Mouse (Mus musculus): ENCODE measurements around the gene Birc6. TPM values are rescaled to one million over a fixed set of nuclear protein-coding genes. Genes with fewer than 3 reads are reported as not detected.
A peak's percentile ranks its signal among the peaks of the same experiment; 100 is the strongest.

Gene Birc6
- polyA plus RNA-seq, 1 experiment from 2014 or later, result 89.7 TPM

- no peaks in the 10 kb centered on the region for H3K9me3 ChIP-seq (ENCODE audit: control insufficient read depth, low read length)
- no peak overlapping the region for H3K4me2 ChIP-seq (ENCODE audit: low read depth, low read length)
- H3K4me3 ChIP-seq (ENCODE audit: low read length), result no peak overlapping the region
- no peaks in the 10 kb centered on the region for H3K4me1 ChIP-seq (replicated peaks; ENCODE audit: control insufficient read depth, insufficient read depth, low read length)
- H3K36me3 ChIP-seq (ENCODE audit: control insufficient read depth, insufficient read depth, low read length), result no peaks in the 10 kb centered on the region
- 81% methylated on average over 2 of the region's 2 CpGs for WGBS
- no peak overlapping the region for H3K9ac ChIP-seq (ENCODE audit: low read length)
- ATAC-seq (ENCODE audit: low read depth), result no peak
- H3K27me3 ChIP-seq (ENCODE audit: control insufficient read depth, insufficient read depth, low read depth, low read length), result no peaks in the 10 kb centered on the region
- no peak overlapping the region for H3K27ac ChIP-seq (ENCODE audit: low read length)
Observed at GRCm38 (mm10) chr17:74512308-74512707, 15.8 kb upstream of the Birc6 start.

DNA sequence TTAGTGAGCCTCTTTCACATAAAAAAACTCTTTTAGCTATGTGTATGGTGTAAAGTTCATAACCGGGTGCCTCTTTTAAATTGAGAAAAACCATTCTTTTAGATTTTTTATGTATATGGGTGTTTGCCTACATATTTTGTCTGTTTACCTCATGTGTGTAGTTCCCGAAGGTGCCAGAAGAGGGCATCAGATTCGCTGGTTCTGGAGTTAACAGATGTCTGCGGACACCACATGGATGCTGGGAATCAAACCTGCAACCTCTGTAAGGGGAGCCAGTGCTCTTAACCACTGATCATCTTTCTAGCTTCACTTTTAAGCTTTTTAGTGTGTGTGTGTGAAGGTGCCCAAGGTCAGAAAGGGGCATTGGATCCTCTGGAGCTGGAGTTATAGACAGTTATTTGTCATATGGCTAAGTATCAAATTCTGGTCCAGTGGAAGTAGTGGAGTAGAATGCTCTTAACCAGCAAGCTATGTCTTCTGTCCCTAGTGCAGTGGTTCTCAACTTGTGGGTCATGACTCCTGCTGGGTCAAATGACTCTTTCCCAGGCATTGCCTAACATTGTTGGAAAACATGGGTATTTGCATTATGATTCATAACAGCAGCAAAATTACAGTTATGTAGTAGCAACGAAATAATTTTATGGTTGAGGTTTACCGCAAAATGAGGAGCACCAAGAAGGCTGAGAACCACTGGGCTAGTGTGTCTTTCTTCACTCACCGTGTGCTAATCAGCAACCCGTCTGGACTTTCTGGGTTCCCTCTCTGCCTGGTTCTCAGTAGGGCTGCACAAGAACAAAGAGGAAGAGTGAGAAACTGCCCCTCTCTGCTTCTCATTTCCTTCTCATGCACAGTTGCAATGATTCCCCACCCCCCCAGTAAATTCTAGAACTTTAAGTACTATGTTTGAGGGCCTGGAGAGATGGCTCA lies 5.0 kb upstream of the Birc6 start:
- ATAC-seq (ENCODE audit: low read depth), result no peak
- WGBS, result 83% methylated on average over 8 of the region's 8 CpGs

DNA sequence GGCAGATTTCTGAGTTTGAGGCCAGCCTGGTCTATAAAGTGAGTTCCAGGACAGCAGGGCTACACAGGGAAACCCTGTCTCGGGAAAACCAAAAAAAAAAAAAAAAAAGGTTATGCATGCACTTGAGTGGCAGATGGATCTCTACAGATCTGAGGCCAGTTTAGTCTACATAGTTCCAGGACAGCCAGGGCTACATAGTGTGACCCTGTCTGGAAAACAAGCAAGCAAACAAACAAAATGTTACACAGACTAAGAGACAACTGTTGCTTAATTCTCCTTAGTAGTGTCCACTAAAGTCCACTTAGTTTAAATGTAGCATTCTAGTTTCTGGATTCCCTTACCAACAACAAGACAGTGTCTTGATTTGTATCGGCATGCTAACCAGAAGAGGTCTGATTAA lies 2.0 kb upstream of the Birc6 start:
- no peaks in the 10 kb centered on the region for H3K9me3 ChIP-seq (ENCODE audit: control insufficient read depth, low read length)
- H3K4me3 ChIP-seq (ENCODE audit: low read length), result no peak overlapping the region
- no peak for ATAC-seq (ENCODE audit: low read depth)
- H3K27me3 ChIP-seq (ENCODE audit: control insufficient read depth, insufficient read depth, low read depth, low read length), result no peaks in the 10 kb centered on the region
- H3K9ac ChIP-seq (ENCODE audit: low read length), result no peak overlapping the region
- H3K36me3 ChIP-seq (ENCODE audit: control insufficient read depth, insufficient read depth, low read length), result no peaks in the 10 kb centered on the region
- WGBS, result 88% methylated on average over 2 of the region's 2 CpGs
- no peak overlapping the region for H3K27ac ChIP-seq (ENCODE audit: low read length)
- H3K4me1 ChIP-seq (replicated peaks; ENCODE audit: control insufficient read depth, insufficient read depth, low read length), result peaks cover 19% of the 10 kb centered on the region
- no peak overlapping the region for H3K4me2 ChIP-seq (ENCODE audit: low read depth, low read length)

More for the DNA sequence above, 5.0 kb upstream of the Birc6 start:
- Histone ChIP-seq H3K4me3 (ENCODE audit: low read length) (no peak overlapping the region), H3K9ac (ENCODE audit: low read length) (no peak overlapping the region), H3K9me3 (ENCODE audit: control insufficient read depth, low read length) (no peaks in the 10 kb centered on the region), H3K36me3 (ENCODE audit: control insufficient read depth, insufficient read depth, low read length) (no peaks in the 10 kb centered on the region), H3K4me1 (replicated peaks; ENCODE audit: control insufficient read depth, insufficient read depth, low read length) (peaks cover 8% of the 10 kb centered on the region), H3K4me2 (ENCODE audit: low read depth, low read length) (no peak overlapping the region), H3K27ac (ENCODE audit: low read length) (no peak overlapping the region), H3K27me3 (ENCODE audit: control insufficient read depth, insufficient read depth, low read depth, low read length) (no peaks in the 10 kb centered on the region)

DNA sequence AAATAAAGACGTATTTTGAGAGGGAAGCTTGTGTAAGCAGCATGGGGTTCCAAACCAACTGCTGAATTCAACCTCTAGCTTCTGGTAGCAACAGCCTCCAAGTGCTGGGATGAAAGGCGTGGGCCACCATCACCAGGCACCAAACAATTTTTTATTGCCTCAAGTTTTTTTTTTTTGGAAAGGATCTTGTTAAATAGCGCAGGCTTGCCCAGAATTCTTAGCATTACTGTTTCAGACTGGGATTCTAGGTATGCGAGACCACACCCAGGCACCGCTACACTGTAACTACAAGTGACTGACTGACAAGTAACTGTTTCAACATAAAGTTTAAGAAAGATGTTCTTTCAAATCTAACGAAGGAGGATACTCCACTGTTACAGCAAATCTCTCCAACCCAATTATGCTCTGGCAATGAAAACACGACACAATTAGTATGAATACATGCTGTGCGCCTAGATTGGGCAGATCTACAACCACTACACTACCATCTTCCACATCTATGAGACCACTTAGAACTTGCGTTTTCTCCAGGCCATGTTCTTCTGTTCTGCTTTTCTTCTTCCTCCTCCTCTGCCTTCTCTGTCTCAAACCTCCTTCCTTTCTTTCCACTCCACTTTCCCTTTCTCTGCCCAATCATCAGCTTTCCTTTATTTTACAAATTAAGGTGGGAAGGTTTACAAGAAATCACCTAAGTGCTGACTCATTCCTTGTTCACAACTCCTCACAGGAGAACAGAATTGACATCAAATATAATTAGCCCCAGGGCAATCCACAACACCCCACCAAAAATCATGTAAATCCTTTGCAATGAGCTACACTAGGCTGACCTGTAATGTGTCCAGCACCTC lies 1.1 kb upstream of the Birc6 start:
- Histone ChIP-seq H3K4me3 (ENCODE audit: low read length) (peak overlapping the region; percentile 99), H3K27ac (ENCODE audit: low read length) (peak overlapping the region; percentile 100), H3K9me3 (ENCODE audit: control insufficient read depth, low read length) (no peaks in the 10 kb centered on the region), H3K27me3 (ENCODE audit: control insufficient read depth, insufficient read depth, low read depth, low read length) (no peaks in the 10 kb centered on the region), H3K4me2 (ENCODE audit: low read depth, low read length) (peak overlapping the region; percentile 63), H3K4me1 (replicated peaks; ENCODE audit: control insufficient read depth, insufficient read depth, low read length) (peaks cover 19% of the 10 kb centered on the region), H3K36me3 (ENCODE audit: control insufficient read depth, insufficient read depth, low read length) (no peaks in the 10 kb centered on the region), H3K9ac (ENCODE audit: low read length) (peak overlapping the region; percentile 74)
- 85% methylated on average over 9 of the region's 9 CpGs for WGBS
- no peak for ATAC-seq (ENCODE audit: low read depth)

- Histone ChIP-seq H3K27ac (ENCODE audit: low read length) (peak overlapping the region; percentile 99), H3K4me3 (ENCODE audit: low read length) (peak overlapping the region; percentile 99), H3K9me3 (ENCODE audit: control insufficient read depth, low read length) (no peaks in the 10 kb centered on the region), H3K4me1 (replicated peaks; ENCODE audit: control insufficient read depth, insufficient read depth, low read length) (peaks cover 19% of the 10 kb centered on the region), H3K9ac (ENCODE audit: low read length) (peak overlapping the region; percentile 99), H3K4me2 (ENCODE audit: low read depth, low read length) (peak overlapping the region; percentile 70), H3K27me3 (ENCODE audit: control insufficient read depth, insufficient read depth, low read depth, low read length) (no peaks in the 10 kb centered on the region), H3K36me3 (ENCODE audit: control insufficient read depth, insufficient read depth, low read length) (no peaks in the 10 kb centered on the region)
- ATAC-seq (ENCODE audit: low read depth), result peak; percentile 49
- WGBS, result 0% methylated on average over 69 of the region's 72 CpGs
Observed at GRCm38 (mm10) chr17:74528648-74529532, 795 bp downstream of the Birc6 start.

- peak overlapping the region; percentile 99 for H3K9ac ChIP-seq (ENCODE audit: low read length)
- H3K4me1 ChIP-seq (replicated peaks; ENCODE audit: control insufficient read depth, insufficient read depth, low read length), result peaks cover 19% of the 10 kb centered on the region
- peak overlapping the region; percentile 99 for H3K4me3 ChIP-seq (ENCODE audit: low read length)
- no peak for ATAC-seq (ENCODE audit: low read depth)
- H3K27ac ChIP-seq (ENCODE audit: low read length), result 0 out of 2 replicates have a peak overlapping the region, but pooled peaks have one; percentile 99
- H3K27me3 ChIP-seq (ENCODE audit: control insufficient read depth, insufficient read depth, low read depth, low read length), result no peaks in the 10 kb centered on the region
- peak overlapping the region; percentile 70 for H3K4me2 ChIP-seq (ENCODE audit: low read depth, low read length)
- WGBS, result 7% methylated on average over 3 of the region's 3 CpGs
- H3K9me3 ChIP-seq (ENCODE audit: control insufficient read depth, low read length), result no peaks in the 10 kb centered on the region
- no peaks in the 10 kb centered on the region for H3K36me3 ChIP-seq (ENCODE audit: control insufficient read depth, insufficient read depth, low read length)
Observed at GRCm38 (mm10) chr17:74529533-74529824, 1.4 kb downstream of the Birc6 start.

- H3K4me1 ChIP-seq (replicated peaks; ENCODE audit: control insufficient read depth, insufficient read depth, low read length), result peaks cover 8% of the 10 kb centered on the region
- H3K27me3 ChIP-seq (ENCODE audit: control insufficient read depth, insufficient read depth, low read depth, low read length), result no peaks in the 10 kb centered on the region
- 92% methylated on average over 4 of the region's 4 CpGs for WGBS
- ATAC-seq (ENCODE audit: low read depth), result no peak
- no peaks in the 10 kb centered on the region for H3K9me3 ChIP-seq (ENCODE audit: control insufficient read depth, low read length)
- no peak overlapping the region for H3K4me3 ChIP-seq (ENCODE audit: low read length)
- no peak overlapping the region for H3K4me2 ChIP-seq (ENCODE audit: low read depth, low read length)
- H3K27ac ChIP-seq (ENCODE audit: low read length), result no peak overlapping the region
- no peak overlapping the region for H3K9ac ChIP-seq (ENCODE audit: low read length)
- H3K36me3 ChIP-seq (ENCODE audit: control insufficient read depth, insufficient read depth, low read length), result no peaks in the 10 kb centered on the region
Observed at GRCm38 (mm10) chr17:74534971-74535370, 6.9 kb downstream of the Birc6 start.

DNA sequence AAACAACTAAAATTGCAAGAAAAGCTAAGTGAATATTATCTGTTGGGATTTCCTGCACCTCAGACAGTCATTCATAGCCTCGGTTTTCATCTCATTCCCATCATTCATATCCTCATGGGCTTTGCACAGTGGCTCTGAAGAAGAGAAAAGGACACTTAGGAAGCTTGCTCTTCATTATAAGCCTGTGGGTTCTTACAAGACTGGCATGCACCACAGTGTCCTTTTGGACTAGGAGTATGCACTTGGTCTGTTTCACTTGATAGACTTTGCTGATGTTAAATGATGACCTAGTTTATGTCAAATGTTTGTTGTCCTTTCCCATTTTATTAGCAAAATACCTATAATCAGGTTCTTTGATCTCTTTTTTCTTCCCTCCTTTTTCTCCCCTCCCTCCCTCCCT lies 9.4 kb downstream of the Birc6 start:
- H3K27me3 ChIP-seq (ENCODE audit: control insufficient read depth, insufficient read depth, low read depth, low read length), result no peaks in the 10 kb centered on the region
- WGBS, result 72% methylated on average over 1 of the region's 1 CpGs
- no peak overlapping the region for H3K27ac ChIP-seq (ENCODE audit: low read length)
- no peak overlapping the region for H3K4me3 ChIP-seq (ENCODE audit: low read length)
- H3K36me3 ChIP-seq (ENCODE audit: control insufficient read depth, insufficient read depth, low read length), result no peaks in the 10 kb centered on the region
- H3K4me2 ChIP-seq (ENCODE audit: low read depth, low read length), result no peak overlapping the region
- no peaks in the 10 kb centered on the region; the same call in 1 of the 2 replicates for H3K4me1 ChIP-seq (replicated peaks; ENCODE audit: control insufficient read depth, insufficient read depth, low read length)
- ATAC-seq (ENCODE audit: low read depth), result no peak
- H3K9me3 ChIP-seq (ENCODE audit: control insufficient read depth, low read length), result no peaks in the 10 kb centered on the region
- no peak overlapping the region for H3K9ac ChIP-seq (ENCODE audit: low read length)
